Mouse (Mus musculus) heart, adult 2 months (tissue): Measurements from ENCODE around the gene Olfr578. TPM values are rescaled to one million over a fixed set of nuclear protein-coding genes. Genes with fewer than 3 reads are reported as not detected.

ENCODE experiments used
- DNase-seq, 2 experiments: peaks; one replicate each; pipeline ENCODE4 v3.0.0; 2021
- H3K27ac ChIP-seq: fragments of 200-600 bp; 2 replicates; pipeline ENCODE4 v1.8.1; 2022
- H3K27me3 ChIP-seq: fragments of 200-500 bp; 2 replicates; pipeline ENCODE4 v1.6.1; 2012; ENCODE audit warnings: mild to moderate bottlenecking, low read length, inconsistent platforms, mixed read lengths; ENCODE audit not compliant: control insufficient read depth, insufficient read depth
- H3K36me3 ChIP-seq: fragments of 200-500 bp; 2 replicates; pipeline ENCODE4 v1.6.1; 2012; ENCODE audit warnings: low read length, inconsistent platforms; ENCODE audit not compliant: control insufficient read depth, insufficient read depth
- H3K4me1 ChIP-seq: fragments of 200-500 bp; 2 replicates; pipeline ENCODE4 v1.6.1; 2011; ENCODE audit warnings: low read length; ENCODE audit not compliant: control insufficient read depth, insufficient read depth
- H3K4me3 ChIP-seq: fragments of 200-600 bp; 2 replicates; pipeline ENCODE4 v1.8.1; 2022
- H3K79me2 ChIP-seq: fragments of 200-500 bp; replicated peaks from 2 replicates; pipeline ENCODE4 v1.6.1; 2012; ENCODE audit warnings: mild to moderate bottlenecking, inconsistent platforms, low read length, moderate library complexity, mixed read lengths; ENCODE audit not compliant: control insufficient read depth, insufficient read depth
- H3K9ac ChIP-seq: fragments of 200-500 bp; 2 replicates; pipeline ENCODE4 v1.6.1; 2012; ENCODE audit warnings: low read depth, mild to moderate bottlenecking, control low read depth, inconsistent platforms, low read length, mixed read lengths
- CTCF ChIP-seq: fragments of 200-600 bp; IDR thresholded peaks from 2 replicates; pipeline ENCODE4 v1.8.1; 2022; ENCODE audit warnings: antibody characterized with exemption, mild to moderate bottlenecking, moderate library complexity
- EP300 ChIP-seq: fragments of 200-500 bp; IDR thresholded peaks from 2 replicates; pipeline ENCODE4 v1.6.1; 2011; ENCODE audit warnings: low read depth, low read length, control low read depth; ENCODE audit not compliant: insufficient read depth
- POLR2A ChIP-seq: fragments of 200-500 bp; IDR thresholded peaks from 2 replicates; pipeline ENCODE4 v1.6.1; 2011; ENCODE audit warnings: mild to moderate bottlenecking, low read depth, low read length, control low read depth; ENCODE audit not compliant: insufficient read depth
- WGBS: fragments of 180-500 bp; shearing (Covaris S2); methylation state at CpG from one replicate; pipeline ENCODE4 v1.1.7; 2018; 5-methylcytosine and 5-hydroxymethylcytosine counted together
- intact Hi-C: fragments of 180-260 bp; cut with DNase I; formaldehyde crosslinking; loops from one replicate; pipeline ENCODE4 v1.15.1; 2025
- polyA plus RNA-seq: library from polyadenylated mRNA; depleted of rRNA; stranded (reverse); fragments of >200 nt; gene quantifications from 2 replicates; pipeline ENCODE4 v1.2.3, GENCODE M21; 2012; rRNA removed
- total RNA-seq, 2 experiments: library from RNA; stranded (reverse); gene quantifications; 2 replicates each; pipeline ENCODE4 v1.2.3; 2021

Gene Olfr578
- total and polyA plus RNA-seq, 3 experiments: not detected

DNA sequence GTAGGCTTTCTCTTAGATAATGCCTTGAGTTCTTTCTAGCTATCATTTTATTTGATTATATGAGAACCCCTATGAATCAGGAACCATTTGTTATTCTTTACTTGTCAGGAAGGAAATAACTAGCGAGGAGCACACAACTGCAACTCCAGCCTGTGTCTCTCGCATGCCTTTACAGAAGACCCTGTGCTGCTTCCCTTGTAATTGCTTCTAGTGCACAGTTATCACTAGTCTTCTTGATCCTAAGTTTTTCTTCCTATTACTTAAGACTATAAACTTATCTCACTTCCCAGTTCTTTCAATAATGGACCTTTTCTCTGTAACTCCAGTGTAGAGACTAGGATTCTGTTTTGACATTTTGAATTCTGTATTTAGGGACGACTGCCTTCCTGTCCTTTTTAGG is 31.0 kb downstream of the Olfr578 start:
- WGBS: 46% methylated on average over 3 of the region's 3 CpGs
- TF ChIP-seq CTCF (no peak), POLR2A (no peak), EP300 (no peak)
- intact Hi-C loops: no loop called here
- Histone ChIP-seq H3K4me1 (no peaks in the 10 kb centered on the region), H3K79me2 (no peaks in the 10 kb centered on the region), H3K4me3 (no peak overlapping the region), H3K27me3 (no peaks in the 10 kb centered on the region), H3K36me3 (no peaks in the 10 kb centered on the region), H3K27ac (no peak overlapping the region), H3K9ac (no peak overlapping the region)
- no peak for DNase-seq

- Histone ChIP-seq H3K4me1 (no peaks in the 10 kb centered on the region), H3K27ac (no peak overlapping the region), H3K9ac (no peak overlapping the region), H3K36me3 (no peaks in the 10 kb centered on the region), H3K79me2 (no peaks in the 10 kb centered on the region), H3K4me3 (no peak overlapping the region), H3K27me3 (no peaks in the 10 kb centered on the region)
- no peak for TF ChIP-seq CTCF
- no peak for TF ChIP-seq EP300
- TF ChIP-seq POLR2A: no peak
- intact Hi-C loops: no loop called here
- 59% methylated on average over 1 of the region's 1 CpGs for WGBS
- no peak for DNase-seq
These were observed 38.4 kb downstream of the Olfr578 start for GRCm38 (mm10) chr7:102950732-102951131.

- H3K27me3 ChIP-seq: no peaks in the 10 kb centered on the region
- H3K27ac ChIP-seq: no peak within 1 kb of the TSS
- intact Hi-C loops: no loop called here
- H3K9ac ChIP-seq: no peak within 1 kb of the TSS
- DNase-seq: no peak
- no peaks in the 10 kb centered on the region for H3K4me1 ChIP-seq
- H3K4me3 ChIP-seq: no peak within 1 kb of the TSS
- H3K79me2 ChIP-seq: no peaks in the 10 kb centered on the region
- TF ChIP-seq CTCF (no peak), POLR2A (no peak), EP300 (no peak)
- 88% methylated on average over 1 of the region's 1 CpGs for WGBS
- H3K36me3 ChIP-seq: no peaks in the 10 kb centered on the region
These were observed 41.0 kb downstream of the Olfr578 start, which contains the start of gene Olfr574 for GRCm38 (mm10) chr7:102948167-102948566. Olfr574 (plus strand) TSS chr7:102948467.

GRCm38 (mm10) chr7:102943417-102943816 is 45.7 kb downstream of the Olfr578 start:
- Histone ChIP-seq H3K27me3 (no peaks in the 10 kb centered on the region), H3K4me3 (no peak overlapping the region), H3K27ac (no peak overlapping the region), H3K4me1 (no peaks in the 10 kb centered on the region), H3K36me3 (no peaks in the 10 kb centered on the region), H3K9ac (no peak overlapping the region), H3K79me2 (no peaks in the 10 kb centered on the region)
- 75% methylated on average over 1 of the region's 1 CpGs for WGBS
- TF ChIP-seq EP300 (no peak), POLR2A (no peak), CTCF (no peak)
- no peak for DNase-seq
- intact Hi-C loops: no loop called here

- H3K79me2 ChIP-seq: no peaks in the 10 kb centered on the region
- H3K9ac ChIP-seq: no peak within 1 kb of the TSS
- intact Hi-C loops: no loop called here
- no peak within 1 kb of the TSS for H3K27ac ChIP-seq
- TF ChIP-seq EP300 (no peak), POLR2A (no peak)
- H3K27me3 ChIP-seq: no peaks in the 10 kb centered on the region
- DNase-seq: no peak
- H3K4me3 ChIP-seq: no peak within 1 kb of the TSS
- no peaks in the 10 kb centered on the region for H3K4me1 ChIP-seq
- no peaks in the 10 kb centered on the region for H3K36me3 ChIP-seq
- WGBS: 85% methylated on average over 2 of the region's 2 CpGs
These were observed 46.6 kb downstream of the Olfr578 start, which contains the start of gene Olfr573-ps1 for GRCm38 (mm10) chr7:102942475-102942874. Olfr573-ps1 (minus strand) TSS chr7:102942575.

Other genes with a start within 250 kb of the Olfr578 start
- gene Olfr560, start 230.0 kb downstream of the Olfr578 start, total RNA-seq: not detected
- gene Olfr560, start 230.0 kb downstream of the Olfr578 start, polyA plus RNA-seq: 0.20 TPM in 2 replicates
- gene Olfr78, start 229.9 kb downstream of the Olfr578 start, total RNA-seq: under 1 TPM; 0.57 to 0.86 TPM
- gene Olfr78, start 229.9 kb downstream of the Olfr578 start, polyA plus RNA-seq: 6.2 and 12.7 TPM in 2 replicates
- not detected for gene Olfr561, start 218.1 kb downstream of the Olfr578 start, total RNA-seq
- not detected in 2 replicates for gene Olfr561, start 218.1 kb downstream of the Olfr578 start, polyA plus RNA-seq
- not detected for gene Olfr564, start 185.8 kb downstream of the Olfr578 start, total RNA-seq
- not detected in 2 replicates for gene Olfr564, start 185.8 kb downstream of the Olfr578 start, polyA plus RNA-seq
- not detected for gene Olfr566, start 130.6 kb downstream of the Olfr578 start, total RNA-seq
- not detected in 2 replicates for gene Olfr566, start 130.6 kb downstream of the Olfr578 start, polyA plus RNA-seq
- not detected for gene Olfr568, start 112.2 kb downstream of the Olfr578 start, total RNA-seq
- not detected in 2 replicates for gene Olfr568, start 112.2 kb downstream of the Olfr578 start, polyA plus RNA-seq
- gene Olfr569, start 98.4 kb downstream of the Olfr578 start, total RNA-seq: not detected
- gene Olfr569, start 98.4 kb downstream of the Olfr578 start, polyA plus RNA-seq: not detected in 2 replicates
- gene Olfr570, start 94.7 kb downstream of the Olfr578 start, total RNA-seq: not detected
- gene Olfr570, start 94.7 kb downstream of the Olfr578 start, polyA plus RNA-seq: not detected in 2 replicates
- not detected for gene Olfr571, start 71.8 kb downstream of the Olfr578 start, total RNA-seq
- not detected in 2 replicates for gene Olfr571, start 71.8 kb downstream of the Olfr578 start, polyA plus RNA-seq
- gene Olfr572, start 64.9 kb downstream of the Olfr578 start, total RNA-seq: not detected
- not detected in 2 replicates for gene Olfr572, start 64.9 kb downstream of the Olfr578 start, polyA plus RNA-seq
- gene Olfr573-ps1, start 46.7 kb downstream of the Olfr578 start, total RNA-seq: not detected
- gene Olfr573-ps1, start 46.7 kb downstream of the Olfr578 start, polyA plus RNA-seq: not detected in 2 replicates
- not detected for gene Olfr574, start 40.9 kb downstream of the Olfr578 start, total RNA-seq
- gene Olfr574, start 40.9 kb downstream of the Olfr578 start, polyA plus RNA-seq: not detected in 2 replicates
- gene Olfr575, start 30.5 kb downstream of the Olfr578 start, total RNA-seq: not detected
- gene Olfr575, start 30.5 kb downstream of the Olfr578 start, polyA plus RNA-seq: not detected in 2 replicates
- not detected for gene Olfr576, start 26.7 kb downstream of the Olfr578 start, total RNA-seq
- not detected in 2 replicates for gene Olfr576, start 26.7 kb downstream of the Olfr578 start, polyA plus RNA-seq
- gene Olfr577, start 13.4 kb downstream of the Olfr578 start, total RNA-seq: not detected
- gene Olfr577, start 13.4 kb downstream of the Olfr578 start, polyA plus RNA-seq: not detected in 2 replicates
- gene Olfr582, start 48.7 kb upstream of the Olfr578 start, total RNA-seq: not detected
- gene Olfr582, start 48.7 kb upstream of the Olfr578 start, polyA plus RNA-seq: not detected in 2 replicates
- not detected for gene Olfr583, start 62.0 kb upstream of the Olfr578 start, total RNA-seq
- gene Olfr583, start 62.0 kb upstream of the Olfr578 start, polyA plus RNA-seq: not detected in 2 replicates
- not detected for gene Olfr584, start 92.6 kb upstream of the Olfr578 start, total RNA-seq
- gene Olfr584, start 92.6 kb upstream of the Olfr578 start, polyA plus RNA-seq: not detected in 2 replicates
- gene Olfr585, start 108.4 kb upstream of the Olfr578 start, total RNA-seq: not detected
- gene Olfr585, start 108.4 kb upstream of the Olfr578 start, polyA plus RNA-seq: not detected in 2 replicates
- gene Olfr586, start 136.3 kb upstream of the Olfr578 start, total RNA-seq: not detected
- gene Olfr586, start 136.3 kb upstream of the Olfr578 start, polyA plus RNA-seq: not detected in 2 replicates
- gene Olfr588-ps1, start 151.6 kb upstream of the Olfr578 start, total RNA-seq: not detected
- gene Olfr588-ps1, start 151.6 kb upstream of the Olfr578 start, polyA plus RNA-seq: not detected in 2 replicates
- gene Olfr589, start 167.0 kb upstream of the Olfr578 start, total RNA-seq: not detected
- not detected in 2 replicates for gene Olfr589, start 167.0 kb upstream of the Olfr578 start, polyA plus RNA-seq
- gene Olfr591, start 189.0 kb upstream of the Olfr578 start, total RNA-seq: not detected
- gene Olfr591, start 189.0 kb upstream of the Olfr578 start, polyA plus RNA-seq: not detected in 2 replicates
- gene Olfr592, start 195.5 kb upstream of the Olfr578 start, total RNA-seq: not detected
- gene Olfr592, start 195.5 kb upstream of the Olfr578 start, polyA plus RNA-seq: not detected in 2 replicates
- not detected for gene Olfr593, start 222.5 kb upstream of the Olfr578 start, total RNA-seq
- not detected in 2 replicates for gene Olfr593, start 222.5 kb upstream of the Olfr578 start, polyA plus RNA-seq
- not detected for gene Olfr594, start 227.7 kb upstream of the Olfr578 start, total RNA-seq
- gene Olfr594, start 227.7 kb upstream of the Olfr578 start, polyA plus RNA-seq: not detected in 2 replicates